Mouse (Mus musculus): Measurements from ENCODE around the gene 1700028J19Rik. TPM values are rescaled to one million over a fixed set of nuclear protein-coding genes. Genes with fewer than 3 reads are reported as not detected.
A peak's percentile ranks its signal among the peaks of the same experiment; 100 is the strongest.
"Not testable (repeated sequence)": the region's sequence is repeated elsewhere in the genome, so short reads cannot be mapped to it uniquely, and the experiment has no call there.

1700028J19Rik gene
- polyA plus RNA-seq, 1 experiment from 2014 or later: 1.7 TPM

- no peak overlapping the region for H3K27ac ChIP-seq (replicated peaks)
- WGBS: 68% methylated on average over 2 of the region's 2 CpGs
- H3K4me1 ChIP-seq: peaks cover 7% of the 10 kb centered on the region; the same call in 1 of the 2 replicates
- H3K27me3 ChIP-seq (ENCODE audit: low read depth, poor library complexity, severe bottlenecking): peaks cover 38% of the 10 kb centered on the region
- no peak for DNase-seq (ENCODE audit: low spot score)
- no peaks in the 10 kb centered on the region for H3K36me3 ChIP-seq
- H3K9me3 ChIP-seq (replicated peaks): no peaks in the 10 kb centered on the region; the same call in 1 of the 2 replicates
- no peak overlapping the region for H3K4me3 ChIP-seq
Observed at GRCm38 (mm10) chr7:44271309-44271708, 24.8 kb upstream of the 1700028J19Rik start.

GRCm38 (mm10) chr7:44269397-44269796, 22.9 kb upstream of the 1700028J19Rik start:
- WGBS: 76% methylated on average over 2 of the region's 2 CpGs
- H3K27me3 ChIP-seq (ENCODE audit: low read depth, poor library complexity, severe bottlenecking): peaks cover 44% of the 10 kb centered on the region
- H3K4me3 ChIP-seq: no peak overlapping the region
- no peaks in the 10 kb centered on the region for H3K36me3 ChIP-seq
- no peak overlapping the region for H3K27ac ChIP-seq (replicated peaks)
- peaks cover 7% of the 10 kb centered on the region; the same call in 1 of the 2 replicates for H3K4me1 ChIP-seq
- no peaks in the 10 kb centered on the region for H3K9me3 ChIP-seq (replicated peaks)
- no peak for DNase-seq (ENCODE audit: low spot score)

GRCm38 (mm10) chr7:44268117-44268516, 21.6 kb upstream of the 1700028J19Rik start:
- Histone ChIP-seq H3K4me1 (peaks cover 3% of the 10 kb centered on the region), H3K4me3 (no peak overlapping the region), H3K27me3 (ENCODE audit: low read depth, poor library complexity, severe bottlenecking) (peaks cover 44% of the 10 kb centered on the region), H3K9me3 (replicated peaks) (no peaks in the 10 kb centered on the region), H3K36me3 (no peaks in the 10 kb centered on the region), H3K27ac (replicated peaks) (no peak overlapping the region)
- WGBS: 80% methylated on average over 11 of the region's 11 CpGs
- no peak for DNase-seq (ENCODE audit: low spot score)

- H3K4me3 ChIP-seq: peak overlapping the region; percentile 41
- no peaks in the 10 kb centered on the region for H3K9me3 ChIP-seq (replicated peaks)
- peak; percentile 94 for DNase-seq (ENCODE audit: low spot score)
- WGBS: 3% methylated on average over 34 of the region's 34 CpGs
- H3K27ac ChIP-seq (replicated peaks): peak overlapping the region; percentile 42; the same call in 1 of the 2 replicates
- H3K4me1 ChIP-seq: peaks cover 10% of the 10 kb centered on the region
- peaks cover 51% of the 10 kb centered on the region for H3K27me3 ChIP-seq (ENCODE audit: low read depth, poor library complexity, severe bottlenecking)
- no peaks in the 10 kb centered on the region for H3K36me3 ChIP-seq
Observed at GRCm38 (mm10) chr7:44262791-44263643, 16.5 kb upstream of the 1700028J19Rik start.

GRCm38 (mm10) chr7:44261147-44261546, 14.7 kb upstream of the 1700028J19Rik start, which contains the start of gene Gm15517:
Gm15517 (plus strand) TSS chr7:44261447.
- no peak within 1 kb of the TSS for H3K27ac ChIP-seq (replicated peaks)
- WGBS: 61% methylated on average over 5 of the region's 5 CpGs
- no peaks in the 10 kb centered on the region for H3K9me3 ChIP-seq (replicated peaks)
- peaks cover 50% of the 10 kb centered on the region for H3K27me3 ChIP-seq (ENCODE audit: low read depth, poor library complexity, severe bottlenecking)
- H3K4me3 ChIP-seq: no peak within 1 kb of the TSS
- DNase-seq (ENCODE audit: low spot score): no peak
- H3K36me3 ChIP-seq: no peaks in the 10 kb centered on the region
- peaks cover 10% of the 10 kb centered on the region for H3K4me1 ChIP-seq

GRCm38 (mm10) chr7:44260410-44260809, 13.9 kb upstream of the 1700028J19Rik start:
- H3K27me3 ChIP-seq (ENCODE audit: low read depth, poor library complexity, severe bottlenecking): peaks cover 47% of the 10 kb centered on the region
- no peak overlapping the region for H3K27ac ChIP-seq (replicated peaks)
- no peak for DNase-seq (ENCODE audit: low spot score)
- H3K4me3 ChIP-seq: no peak overlapping the region
- peaks cover 10% of the 10 kb centered on the region for H3K4me1 ChIP-seq
- 73% methylated on average over 6 of the region's 6 CpGs for WGBS
- H3K36me3 ChIP-seq: no peaks in the 10 kb centered on the region
- no peaks in the 10 kb centered on the region for H3K9me3 ChIP-seq (replicated peaks)

GRCm38 (mm10) chr7:44257278-44257677, 10.8 kb upstream of the 1700028J19Rik start, which contains the start of gene Acp4:
Acp4 (minus strand) TSS chr7:44257378.
- no peaks in the 10 kb centered on the region for H3K9me3 ChIP-seq (replicated peaks)
- H3K36me3 ChIP-seq: peaks cover 27% of the 10 kb centered on the region
- H3K4me1 ChIP-seq: peaks cover 3% of the 10 kb centered on the region
- 83% methylated on average over 4 of the region's 4 CpGs for WGBS
- no peak for DNase-seq (ENCODE audit: low spot score)
- H3K27me3 ChIP-seq (ENCODE audit: low read depth, poor library complexity, severe bottlenecking): peaks cover 21% of the 10 kb centered on the region
- no peak within 1 kb of the TSS for H3K4me3 ChIP-seq
- H3K27ac ChIP-seq (replicated peaks): no peak within 1 kb of the TSS

- no peak overlapping the region for H3K4me3 ChIP-seq
- H3K27me3 ChIP-seq (ENCODE audit: low read depth, poor library complexity, severe bottlenecking): no peaks in the 10 kb centered on the region
- peaks cover 50% of the 10 kb centered on the region for H3K36me3 ChIP-seq
- WGBS: 83% methylated on average over 6 of the region's 6 CpGs
- H3K4me1 ChIP-seq: peaks cover 2% of the 10 kb centered on the region; the same call in 1 of the 2 replicates
- H3K27ac ChIP-seq (replicated peaks): no peak overlapping the region
- DNase-seq (ENCODE audit: low spot score): no peak
- H3K9me3 ChIP-seq (replicated peaks): no peaks in the 10 kb centered on the region
Observed at GRCm38 (mm10) chr7:44254930-44255329, 8.4 kb upstream of the 1700028J19Rik start.

- peaks cover 68% of the 10 kb centered on the region for H3K36me3 ChIP-seq
- no peaks in the 10 kb centered on the region for H3K9me3 ChIP-seq (replicated peaks)
- DNase-seq (ENCODE audit: low spot score): no peak
- H3K4me3 ChIP-seq: peak overlapping the region; percentile 0; the same call in 1 of the 2 replicates
- 72% methylated on average over 15 of the region's 15 CpGs for WGBS
- peaks cover 15% of the 10 kb centered on the region for H3K4me1 ChIP-seq
- H3K27me3 ChIP-seq (ENCODE audit: low read depth, poor library complexity, severe bottlenecking): no peaks in the 10 kb centered on the region
- H3K27ac ChIP-seq (replicated peaks): no peak overlapping the region
Observed at GRCm38 (mm10) chr7:44253023-44253616, 6.6 kb upstream of the 1700028J19Rik start.

- not testable (repeated sequence) for H3K4me3 ChIP-seq; H3K27ac ChIP-seq (replicated peaks); DNase-seq (ENCODE audit: low spot score); H3K9me3 ChIP-seq (replicated peaks); H3K27me3 ChIP-seq (ENCODE audit: low read depth, poor library complexity, severe bottlenecking)
- 92% methylated on average over 17 of the region's 17 CpGs for WGBS
- peaks cover 73% of the 10 kb centered on the region for H3K36me3 ChIP-seq
- peaks cover 21% of the 10 kb centered on the region for H3K4me1 ChIP-seq
Observed at GRCm38 (mm10) chr7:44250732-44251275, 4.3 kb upstream of the 1700028J19Rik start.

- Histone ChIP-seq H3K4me1 (peaks cover 30% of the 10 kb centered on the region), H3K4me3 (0 out of 2 replicates have a peak overlapping the region, but pooled peaks have one; percentile 73), H3K27ac (replicated peaks) (no peak overlapping the region), H3K36me3 (peaks cover 65% of the 10 kb centered on the region), H3K27me3 (ENCODE audit: low read depth, poor library complexity, severe bottlenecking) (no peaks in the 10 kb centered on the region), H3K9me3 (replicated peaks) (no peaks in the 10 kb centered on the region)
- 91% methylated on average over 4 of the region's 4 CpGs for WGBS
- DNase-seq (ENCODE audit: low spot score): no peak
Observed at GRCm38 (mm10) chr7:44249248-44249647, 2.8 kb upstream of the 1700028J19Rik start.

GRCm38 (mm10) chr7:44247971-44248370, 1.5 kb upstream of the 1700028J19Rik start:
- 92% methylated on average over 2 of the region's 2 CpGs for WGBS
- DNase-seq (ENCODE audit: low spot score): no peak
- H3K9me3 ChIP-seq (replicated peaks): no peaks in the 10 kb centered on the region

More at GRCm38 (mm10) chr7:44247971-44248370, 1.5 kb upstream of the 1700028J19Rik start:
- Histone ChIP-seq H3K4me1 (peaks cover 30% of the 10 kb centered on the region), H3K27me3 (ENCODE audit: low read depth, poor library complexity, severe bottlenecking) (no peaks in the 10 kb centered on the region), H3K4me3 (peak overlapping the region; percentile 73), H3K36me3 (peaks cover 53% of the 10 kb centered on the region), H3K27ac (replicated peaks) (no peak overlapping the region)
